Mouse (Mus musculus): ENCODE results near the gene Rnase4. TPM values are rescaled to one million over a fixed set of nuclear protein-coding genes. Genes with fewer than 3 reads are reported as not detected.

The Rnase4 gene
- polyA plus RNA-seq, 1 experiment = 27.1 TPM

Other genes starting within 250 kb of the Rnase4 start
- 3.5 and 5.2 TPM in 2 replicates for gene Tep1, start 220.5 kb upstream of the Rnase4 start, polyA plus RNA-seq (2012; rRNA removed)
- gene Klhl33, start 193.6 kb upstream of the Rnase4 start, polyA plus RNA-seq (2012; rRNA removed) = 3.1 and 3.3 TPM in 2 replicates
- gene Osgep, start 166.2 kb upstream of the Rnase4 start, polyA plus RNA-seq (2012; rRNA removed) = 66.7 and 70.0 TPM in 2 replicates
- 60.2 and 60.5 TPM in 2 replicates for gene Apex1, start 166.1 kb upstream of the Rnase4 start, polyA plus RNA-seq (2012; rRNA removed)
- 156 and 184 TPM in 2 replicates for gene Pip4p1, start 160.2 kb upstream of the Rnase4 start, polyA plus RNA-seq (2012; rRNA removed)
- gene Pnp, start 160.0 kb upstream of the Rnase4 start, polyA plus RNA-seq (2012; rRNA removed) = 27.2 and 30.1 TPM in 2 replicates
- 25.7 and 37.9 TPM in 2 replicates for gene Gm49342, start 146.6 kb upstream of the Rnase4 start, polyA plus RNA-seq (2012; rRNA removed)
- 1.3 and 1.7 TPM in 2 replicates for gene Pnp2, start 135.1 kb upstream of the Rnase4 start, polyA plus RNA-seq (2012; rRNA removed)
- gene Rnase10, start 83.3 kb upstream of the Rnase4 start, polyA plus RNA-seq (2012; rRNA removed) = 0.16 TPM in 1 of 2 replicates, not detected in the other
- gene Rnase9, start 49.2 kb upstream of the Rnase4 start, polyA plus RNA-seq (2012; rRNA removed) = not detected in 2 replicates
- not detected in 2 replicates for gene Rnase11, start 40.9 kb upstream of the Rnase4 start, polyA plus RNA-seq (2012; rRNA removed)
- gene Rnase12, start 33.4 kb upstream of the Rnase4 start, polyA plus RNA-seq (2012; rRNA removed) = 0.20 TPM in 1 of 2 replicates, not detected in the other
- gene Olfr750, start 16.6 kb upstream of the Rnase4 start, polyA plus RNA-seq (2012; rRNA removed) = not detected in 2 replicates
- 4.2 and 6.9 TPM in 2 replicates for gene Ang, start 73 bp downstream of the Rnase4 start, polyA plus RNA-seq (2012; rRNA removed)
- not detected in 2 replicates for gene Eddm3b, start 23.3 kb downstream of the Rnase4 start, polyA plus RNA-seq (2012; rRNA removed)
- gene Rnase6, start 32.8 kb downstream of the Rnase4 start, polyA plus RNA-seq (2012; rRNA removed) = 0.38 and 0.56 TPM in 2 replicates
- gene Rnase1, start 55.7 kb downstream of the Rnase4 start, polyA plus RNA-seq (2012; rRNA removed) = 0.72 and 0.99 TPM in 2 replicates
- not detected in 2 replicates for gene Rnase2b, start 71.2 kb downstream of the Rnase4 start, polyA plus RNA-seq (2012; rRNA removed)
- not detected in 2 replicates for gene Ang2, start 108.1 kb downstream of the Rnase4 start, polyA plus RNA-seq (2012; rRNA removed)
- not detected in 2 replicates for gene Ear14, start 112.3 kb downstream of the Rnase4 start, polyA plus RNA-seq (2012; rRNA removed)
- gene Rnase2a, start 165.0 kb downstream of the Rnase4 start, polyA plus RNA-seq (2012; rRNA removed) = not detected in 2 replicates

Data from frontal cortex, adult 2 months (tissue).